Mouse (Mus musculus) CH12.LX (cell line): ENCODE data around the gene Olfr324.

Experiments used
- CHD2 ChIP-seq: IDR thresholded peaks from 2 replicates; pipeline ENCODE4 v1.6.1; 2011; ENCODE audit warnings: low read length, improper control_type of control experiment
- CTCF ChIP-seq, 2 experiments: IDR thresholded peaks in 1 of 2; conservative IDR thresholded peaks in 1 of 2; 2 replicates each; pipeline ENCODE4 v1.5.1; 2011 to 2012; ENCODE audit warnings: low read depth in 2 of 2, low read length in 2 of 2, improper control_type of control experiment in 1 of 2, inconsistent platforms in 1 of 2, mild to moderate bottlenecking in 1 of 2, moderate library complexity in 1 of 2
- E2F4 ChIP-seq: IDR thresholded peaks from 2 replicates; pipeline ENCODE4 v1.6.1; 2011; ENCODE audit warnings: low read depth, low read length, improper control_type of control experiment; ENCODE audit not compliant: insufficient replicate concordance
- ETS1 ChIP-seq: conservative IDR thresholded peaks from 2 replicates; pipeline ENCODE4 v1.6.1; 2012; ENCODE audit warnings: low read depth, mild to moderate bottlenecking, inconsistent platforms, low read length, improper control_type of control experiment, moderate library complexity
- KAT2A ChIP-seq: IDR thresholded peaks from 2 replicates; pipeline ENCODE4 v1.6.1; 2012; ENCODE audit warnings: low read length, improper control_type of control experiment, inconsistent platforms; ENCODE audit not compliant: insufficient replicate concordance
- MAFK ChIP-seq: IDR thresholded peaks from 2 replicates; pipeline ENCODE4 v1.6.1; 2011; ENCODE audit warnings: low read length, improper control_type of control experiment; ENCODE audit not compliant: insufficient replicate concordance
- MAX ChIP-seq: IDR thresholded peaks from 2 replicates; pipeline ENCODE4 v1.6.1; 2011; ENCODE audit warnings: low read length, improper control_type of control experiment
- MEF2A ChIP-seq: IDR thresholded peaks from 2 replicates; pipeline ENCODE4 v1.6.1; 2014; ENCODE audit warnings: low read depth, mild to moderate bottlenecking, inconsistent platforms, low read length, improper control_type of control experiment, borderline replicate concordance
- MXI1 ChIP-seq: IDR thresholded peaks from 2 replicates; pipeline ENCODE4 v1.6.1; 2011; ENCODE audit warnings: mild to moderate bottlenecking, low read depth, low read length, improper control_type of control experiment
- POLR2AphosphoS2 ChIP-seq: IDR thresholded peaks from 2 replicates; pipeline ENCODE4 v1.6.1; 2011; ENCODE audit warnings: low read depth, low read length, improper control_type of control experiment
- TCF12 ChIP-seq: IDR thresholded peaks from 2 replicates; pipeline ENCODE4 v1.6.1; 2014; ENCODE audit warnings: low read depth, mild to moderate bottlenecking, inconsistent platforms, low read length, improper control_type of control experiment
- ZC3H11A ChIP-seq: IDR thresholded peaks from 2 replicates; pipeline ENCODE4 v1.6.1; 2012; ENCODE audit warnings: low read depth, mild to moderate bottlenecking, inconsistent platforms, low read length, improper control_type of control experiment
- ZKSCAN1 ChIP-seq: IDR thresholded peaks from 2 replicates; pipeline ENCODE4 v1.6.1; 2012; ENCODE audit warnings: low read depth, inconsistent platforms, low read length, improper control_type of control experiment, borderline replicate concordance

DNA sequence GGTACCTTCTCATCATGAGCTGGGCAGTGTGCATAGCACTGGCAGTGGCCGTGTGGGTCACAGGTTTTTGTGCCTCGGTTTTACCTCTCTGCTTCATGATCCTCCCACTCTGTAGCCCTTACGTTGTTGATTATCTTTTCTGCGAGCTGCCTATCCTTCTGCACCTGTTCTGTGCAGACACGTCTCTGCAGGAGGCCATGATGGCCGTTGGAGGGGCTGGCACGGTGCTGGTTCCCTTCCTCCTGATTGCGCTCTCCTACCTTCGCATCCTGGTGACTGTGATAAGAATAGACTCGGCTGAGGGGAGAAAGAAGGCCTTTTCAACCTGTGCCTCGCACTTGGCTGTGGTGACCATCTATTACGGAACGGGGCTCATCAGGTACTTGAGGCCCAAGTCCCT is 2.9 kb downstream of the Olfr324 start:
- TF ChIP-seq POLR2AphosphoS2 (no peak), CHD2 (no peak), CTCF (conservative IDR thresholded peaks at IDR 0.05 in 1 of 2, IDR thresholded peaks at IDR 0.05 in 1 of 2; ENCODE audit: low read depth in 2 of 2, low read length in 2 of 2) (no peak), ZKSCAN1 (no peak), KAT2A (no peak), MXI1 (no peak), MAX (no peak), MAFK (no peak), ZC3H11A (no peak), TCF12 (no peak), ETS1 (no peak), MEF2A (no peak), E2F4 (no peak)
